Mouse (Mus musculus): ENCODE data around the gene Gpr183. TPM values are rescaled to one million over a fixed set of nuclear protein-coding genes. Genes with fewer than 3 reads are reported as not detected.
A peak's percentile ranks its signal among the peaks of the same experiment; 100 is the strongest.

Gpr183 gene
- polyA plus RNA-seq, 1 experiment from 2014 or later = 5.5 TPM

GRCm38 (mm10) chr14:121992395-121993280, 27.6 kb upstream of the Gpr183 start:
- Histone ChIP-seq H3K36me3 (ENCODE audit: control insufficient read depth, insufficient read depth, low read length) (no peaks in the 10 kb centered on the region), H3K4me2 (replicated peaks; ENCODE audit: low read depth, low read length) (no peak overlapping the region), H3K4me1 (ENCODE audit: control insufficient read depth, insufficient read depth, low read length) (no peaks in the 10 kb centered on the region), H3K4me3 (ENCODE audit: low read depth, low read length) (no peak overlapping the region), H3K27me3 (ENCODE audit: control insufficient read depth, insufficient read depth, low read length) (no peaks in the 10 kb centered on the region), H3K9me3 (ENCODE audit: control insufficient read depth, low read depth, low read length) (no peaks in the 10 kb centered on the region), H3K9ac (replicated peaks; ENCODE audit: low read depth, low read length) (no peak overlapping the region), H3K27ac (ENCODE audit: low read length) (no peak overlapping the region)
- 88% methylated on average over 13 of the region's 13 CpGs for WGBS
- no peak for ATAC-seq (ENCODE audit: insufficient number of reproducible peaks, insufficient read depth, low FRiP score, low read depth)

DNA sequence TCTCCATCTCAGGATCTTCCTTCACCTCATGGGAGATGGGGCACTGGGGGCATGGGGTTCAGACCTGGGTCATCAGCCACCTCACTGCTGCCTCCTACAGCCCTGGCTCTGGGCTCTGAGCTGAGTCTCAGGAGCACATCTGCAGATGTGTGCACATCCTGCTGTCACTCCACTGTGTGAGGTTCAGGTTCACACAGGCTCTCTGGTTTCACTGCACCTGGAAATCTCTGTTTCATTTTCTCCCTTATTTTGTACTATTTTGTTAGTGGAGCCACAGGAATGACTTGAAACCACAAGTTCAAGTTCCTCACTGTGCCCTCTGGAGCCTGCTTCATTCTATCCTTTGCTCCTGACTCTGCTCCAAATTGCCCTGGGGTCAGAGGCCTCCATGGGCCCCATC, 26.9 kb upstream of the Gpr183 start:
- no peak overlapping the region for H3K9ac ChIP-seq (replicated peaks; ENCODE audit: low read depth, low read length)

DNA sequence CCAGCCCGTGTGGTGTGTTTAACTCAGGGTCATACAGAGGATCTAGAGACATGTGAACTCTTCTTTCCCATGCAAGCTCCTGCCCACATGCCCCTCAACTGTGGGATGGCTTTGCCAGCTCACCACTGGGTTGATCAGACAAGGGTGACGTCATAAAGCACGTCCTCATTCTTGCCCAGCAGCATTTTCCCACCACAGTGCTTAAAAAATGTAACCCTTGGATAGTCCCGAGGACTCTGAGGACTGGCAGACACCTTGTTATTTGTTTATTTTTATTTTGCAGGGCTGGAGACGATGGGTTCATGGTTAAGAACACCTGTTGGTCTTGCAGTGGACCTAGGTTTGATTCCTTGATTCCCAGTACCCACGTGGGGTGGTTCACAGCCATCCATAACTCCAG, 25.9 kb upstream of the Gpr183 start:
- 83% methylated on average over 6 of the region's 6 CpGs for WGBS
- H3K27ac ChIP-seq (ENCODE audit: low read length) = no peak overlapping the region
- no peaks in the 10 kb centered on the region for H3K36me3 ChIP-seq (ENCODE audit: control insufficient read depth, insufficient read depth, low read length)
- H3K9ac ChIP-seq (replicated peaks; ENCODE audit: low read depth, low read length) = no peak overlapping the region
- no peaks in the 10 kb centered on the region for H3K9me3 ChIP-seq (ENCODE audit: control insufficient read depth, low read depth, low read length)
- no peak for ATAC-seq (ENCODE audit: insufficient number of reproducible peaks, insufficient read depth, low FRiP score, low read depth)
- no peaks in the 10 kb centered on the region for H3K4me1 ChIP-seq (ENCODE audit: control insufficient read depth, insufficient read depth, low read length)
- H3K27me3 ChIP-seq (ENCODE audit: control insufficient read depth, insufficient read depth, low read length) = no peaks in the 10 kb centered on the region
- H3K4me3 ChIP-seq (ENCODE audit: low read depth, low read length) = no peak overlapping the region
- no peak overlapping the region for H3K4me2 ChIP-seq (replicated peaks; ENCODE audit: low read depth, low read length)

More for the DNA sequence above, 26.9 kb upstream of the Gpr183 start:
- Histone ChIP-seq H3K4me1 (ENCODE audit: control insufficient read depth, insufficient read depth, low read length) (no peaks in the 10 kb centered on the region), H3K4me3 (ENCODE audit: low read depth, low read length) (no peak overlapping the region), H3K4me2 (replicated peaks; ENCODE audit: low read depth, low read length) (no peak overlapping the region), H3K27me3 (ENCODE audit: control insufficient read depth, insufficient read depth, low read length) (no peaks in the 10 kb centered on the region), H3K36me3 (ENCODE audit: control insufficient read depth, insufficient read depth, low read length) (no peaks in the 10 kb centered on the region), H3K27ac (ENCODE audit: low read length) (no peak overlapping the region), H3K9me3 (ENCODE audit: control insufficient read depth, low read depth, low read length) (no peaks in the 10 kb centered on the region)
- ATAC-seq (ENCODE audit: insufficient number of reproducible peaks, insufficient read depth, low FRiP score, low read depth) = no peak

GRCm38 (mm10) chr14:121989869-121990268, 24.9 kb upstream of the Gpr183 start:
- H3K27ac ChIP-seq (ENCODE audit: low read length) = no peak overlapping the region
- no peak for ATAC-seq (ENCODE audit: insufficient number of reproducible peaks, insufficient read depth, low FRiP score, low read depth)
- no peaks in the 10 kb centered on the region for H3K27me3 ChIP-seq (ENCODE audit: control insufficient read depth, insufficient read depth, low read length)
- no peak overlapping the region for H3K4me3 ChIP-seq (ENCODE audit: low read depth, low read length)
- H3K4me2 ChIP-seq (replicated peaks; ENCODE audit: low read depth, low read length) = no peak overlapping the region
- WGBS = 89% methylated on average over 3 of the region's 3 CpGs
- no peaks in the 10 kb centered on the region for H3K9me3 ChIP-seq (ENCODE audit: control insufficient read depth, low read depth, low read length)
- H3K9ac ChIP-seq (replicated peaks; ENCODE audit: low read depth, low read length) = no peak overlapping the region
- no peaks in the 10 kb centered on the region for H3K4me1 ChIP-seq (ENCODE audit: control insufficient read depth, insufficient read depth, low read length)
- no peaks in the 10 kb centered on the region for H3K36me3 ChIP-seq (ENCODE audit: control insufficient read depth, insufficient read depth, low read length)

GRCm38 (mm10) chr14:121989331-121989730, 24.3 kb upstream of the Gpr183 start:
- H3K27me3 ChIP-seq (ENCODE audit: control insufficient read depth, insufficient read depth, low read length) = no peaks in the 10 kb centered on the region
- H3K36me3 ChIP-seq (ENCODE audit: control insufficient read depth, insufficient read depth, low read length) = no peaks in the 10 kb centered on the region
- no peaks in the 10 kb centered on the region for H3K4me1 ChIP-seq (ENCODE audit: control insufficient read depth, insufficient read depth, low read length)
- whole genome bisulfite sequencing = 90% methylated on average over 3 of the region's 3 CpGs
- ATAC-seq (ENCODE audit: insufficient number of reproducible peaks, insufficient read depth, low FRiP score, low read depth) = no peak
- H3K27ac ChIP-seq (ENCODE audit: low read length) = no peak overlapping the region
- H3K9me3 ChIP-seq (ENCODE audit: control insufficient read depth, low read depth, low read length) = no peaks in the 10 kb centered on the region
- no peak overlapping the region for H3K9ac ChIP-seq (replicated peaks; ENCODE audit: low read depth, low read length)
- no peak overlapping the region for H3K4me3 ChIP-seq (ENCODE audit: low read depth, low read length)
- H3K4me2 ChIP-seq (replicated peaks; ENCODE audit: low read depth, low read length) = no peak overlapping the region

DNA sequence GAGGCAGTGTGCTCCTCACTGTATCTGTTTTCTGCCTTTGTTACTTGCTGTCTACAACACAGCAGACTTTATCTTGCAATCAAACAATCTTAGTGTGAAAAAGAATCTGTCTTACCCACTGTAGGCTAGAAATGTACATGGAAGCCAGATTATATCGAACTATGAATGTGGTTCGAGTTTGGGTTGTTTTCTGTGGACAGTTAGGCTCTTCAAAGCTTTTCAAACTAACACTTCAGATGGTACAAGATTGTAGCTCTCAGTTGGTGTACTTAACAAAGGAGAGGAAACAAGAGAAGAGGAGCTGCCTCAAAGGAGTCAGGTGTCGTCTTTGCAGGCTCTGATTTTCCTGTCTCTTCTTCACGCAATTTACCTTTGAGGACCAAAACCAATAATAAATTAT, 22.7 kb upstream of the Gpr183 start:
- Histone ChIP-seq H3K4me3 (ENCODE audit: low read depth, low read length) (no peak overlapping the region), H3K4me1 (ENCODE audit: control insufficient read depth, insufficient read depth, low read length) (peaks cover 10% of the 10 kb centered on the region), H3K9me3 (ENCODE audit: control insufficient read depth, low read depth, low read length) (no peaks in the 10 kb centered on the region), H3K36me3 (ENCODE audit: control insufficient read depth, insufficient read depth, low read length) (no peaks in the 10 kb centered on the region), H3K27me3 (ENCODE audit: control insufficient read depth, insufficient read depth, low read length) (no peaks in the 10 kb centered on the region), H3K9ac (replicated peaks; ENCODE audit: low read depth, low read length) (no peak overlapping the region), H3K27ac (ENCODE audit: low read length) (no peak overlapping the region), H3K4me2 (replicated peaks; ENCODE audit: low read depth, low read length) (no peak overlapping the region)
- 77% methylated on average over 4 of the region's 4 CpGs for WGBS
- no peak for ATAC-seq (ENCODE audit: insufficient number of reproducible peaks, insufficient read depth, low FRiP score, low read depth)

DNA sequence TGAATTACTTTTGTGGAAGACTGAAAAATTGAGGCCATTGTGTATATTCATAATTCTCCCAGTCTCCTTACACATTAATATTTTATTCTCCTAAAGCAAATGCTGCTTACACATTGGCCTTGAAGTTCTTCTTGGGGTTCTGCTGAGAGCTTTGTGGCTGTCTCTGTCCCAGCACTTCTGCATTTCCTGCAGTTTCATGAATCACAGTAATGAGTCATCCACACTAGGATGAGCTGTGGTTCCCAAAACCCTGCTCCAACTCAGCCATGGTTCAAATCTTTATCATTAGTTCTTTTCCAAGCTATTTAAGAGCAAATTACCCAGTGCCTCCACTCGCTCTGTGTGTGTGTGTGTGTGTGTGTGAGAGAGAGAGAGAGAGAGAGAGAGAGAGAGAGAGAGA, 22.3 kb upstream of the Gpr183 start:
- H3K27ac ChIP-seq (ENCODE audit: low read length) = no peak overlapping the region; the same call in 1 of the 2 replicates
- no peak overlapping the region for H3K4me2 ChIP-seq (replicated peaks; ENCODE audit: low read depth, low read length)
- H3K4me3 ChIP-seq (ENCODE audit: low read depth, low read length) = no peak overlapping the region
- ATAC-seq (ENCODE audit: insufficient number of reproducible peaks, insufficient read depth, low FRiP score, low read depth) = no peak
- no peak overlapping the region for H3K9ac ChIP-seq (replicated peaks; ENCODE audit: low read depth, low read length)
- no peaks in the 10 kb centered on the region for H3K36me3 ChIP-seq (ENCODE audit: control insufficient read depth, insufficient read depth, low read length)
- no peaks in the 10 kb centered on the region for H3K9me3 ChIP-seq (ENCODE audit: control insufficient read depth, low read depth, low read length)
- no peaks in the 10 kb centered on the region for H3K27me3 ChIP-seq (ENCODE audit: control insufficient read depth, insufficient read depth, low read length)
- H3K4me1 ChIP-seq (ENCODE audit: control insufficient read depth, insufficient read depth, low read length) = peaks cover 10% of the 10 kb centered on the region
- WGBS = 90% methylated on average over 1 of the region's 1 CpGs

DNA sequence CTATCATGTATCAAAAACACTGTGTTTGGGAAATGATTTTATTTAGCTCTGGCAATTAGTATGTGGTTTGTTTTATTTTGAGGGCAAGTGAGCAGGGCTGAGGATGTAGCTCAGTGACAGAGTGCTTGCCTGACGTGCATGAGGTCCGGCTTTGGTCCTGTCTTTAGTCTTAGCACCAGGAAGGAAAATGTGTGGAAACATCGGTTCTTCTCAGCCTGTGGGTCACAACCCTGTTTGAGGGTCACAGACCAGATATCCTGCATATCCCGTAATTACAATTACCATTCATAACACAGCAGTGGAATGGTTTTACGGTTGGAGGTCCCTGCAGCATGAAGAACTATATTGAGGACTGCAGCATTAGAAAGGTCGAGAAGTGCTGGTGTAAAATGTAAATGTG, 21.0 kb upstream of the Gpr183 start:
- H3K4me1 ChIP-seq (ENCODE audit: control insufficient read depth, insufficient read depth, low read length) = peaks cover 10% of the 10 kb centered on the region
- no peak for ATAC-seq (ENCODE audit: insufficient number of reproducible peaks, insufficient read depth, low FRiP score, low read depth)
- H3K4me2 ChIP-seq (replicated peaks; ENCODE audit: low read depth, low read length) = no peak overlapping the region
- H3K4me3 ChIP-seq (ENCODE audit: low read depth, low read length) = no peak overlapping the region
- H3K27ac ChIP-seq (ENCODE audit: low read length) = peak overlapping the region; percentile 33; the same call in 1 of the 2 replicates
- no peaks in the 10 kb centered on the region for H3K27me3 ChIP-seq (ENCODE audit: control insufficient read depth, insufficient read depth, low read length)
- 80% methylated on average over 6 of the region's 6 CpGs for WGBS
- no peak overlapping the region for H3K9ac ChIP-seq (replicated peaks; ENCODE audit: low read depth, low read length)
- H3K9me3 ChIP-seq (ENCODE audit: control insufficient read depth, low read depth, low read length) = no peaks in the 10 kb centered on the region
- no peaks in the 10 kb centered on the region for H3K36me3 ChIP-seq (ENCODE audit: control insufficient read depth, insufficient read depth, low read length)

DNA sequence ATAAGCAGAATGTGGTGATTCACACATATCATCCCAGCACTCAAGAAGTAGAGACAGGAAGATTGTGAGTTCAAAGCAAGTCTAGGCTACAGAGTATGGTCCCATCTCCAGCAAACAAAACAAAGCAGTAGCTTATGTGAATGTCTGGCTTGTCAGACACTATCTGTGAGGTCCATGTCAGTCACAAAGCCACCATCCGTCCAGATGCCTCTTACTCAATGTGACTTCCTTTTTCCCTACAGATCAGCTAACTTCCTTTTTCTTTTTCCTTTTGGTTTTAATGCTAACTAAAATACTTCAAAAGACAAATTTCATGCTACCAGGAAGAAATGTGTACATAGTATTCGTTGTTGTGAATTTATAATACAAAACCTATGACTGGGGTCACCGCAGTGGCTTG, 20.5 kb upstream of the Gpr183 start:
- no peaks in the 10 kb centered on the region for H3K27me3 ChIP-seq (ENCODE audit: control insufficient read depth, insufficient read depth, low read length)
- H3K9me3 ChIP-seq (ENCODE audit: control insufficient read depth, low read depth, low read length) = no peaks in the 10 kb centered on the region
- 75% methylated on average over 3 of the region's 3 CpGs for WGBS
- no peak overlapping the region for H3K4me2 ChIP-seq (replicated peaks; ENCODE audit: low read depth, low read length)
- H3K4me3 ChIP-seq (ENCODE audit: low read depth, low read length) = no peak overlapping the region
- no peak for ATAC-seq (ENCODE audit: insufficient number of reproducible peaks, insufficient read depth, low FRiP score, low read depth)
- H3K27ac ChIP-seq (ENCODE audit: low read length) = peak overlapping the region; percentile 33; the same call in 1 of the 2 replicates
- no peaks in the 10 kb centered on the region for H3K36me3 ChIP-seq (ENCODE audit: control insufficient read depth, insufficient read depth, low read length)
- H3K4me1 ChIP-seq (ENCODE audit: control insufficient read depth, insufficient read depth, low read length) = peaks cover 10% of the 10 kb centered on the region
- H3K9ac ChIP-seq (replicated peaks; ENCODE audit: low read depth, low read length) = no peak overlapping the region

Measured in stomach, embryonic 14.5 days (tissue).